Mouse (Mus musculus) CH12.LX (cell line): ENCODE results near the gene Nppc. TPM values are rescaled to one million over a fixed set of nuclear protein-coding genes. Genes with fewer than 3 reads are reported as not detected.

Experiments
- DNase-seq: peaks from one replicate; pipeline ENCODE4 v3.0.0-alpha.2; 2013; ENCODE audit errors: extremely low read depth
- H3K27ac ChIP-seq: 2 replicates; pipeline ENCODE4 v1.5.1; 2012; ENCODE audit warnings: low read depth, mild to moderate bottlenecking, control low read depth, moderate library complexity; ENCODE audit not compliant: insufficient read depth
- H3K27me3 ChIP-seq: replicated peaks from 2 replicates; pipeline ENCODE3; 2012; ENCODE audit warnings: inconsistent platforms
- H3K36me3 ChIP-seq, 2 experiments: replicated peaks in 1 of 2; 2 replicates each; pipeline versions ENCODE3 to v1.6.1; 2012; ENCODE audit warnings: inconsistent platforms in 1 of 2, low read length in 1 of 2, mild to moderate bottlenecking in 1 of 2, mixed read lengths in 1 of 2, moderate library complexity in 1 of 2; ENCODE audit not compliant: control insufficient read depth in 1 of 2, insufficient read depth in 1 of 2
- H3K4me1 ChIP-seq, 2 experiments: 2 replicates each; pipeline ENCODE4 v1.6.1; 2012; ENCODE audit warnings: inconsistent platforms in 1 of 2, moderate library complexity in 1 of 2; ENCODE audit not compliant: insufficient read depth in 2 of 2, control insufficient read depth in 1 of 2
- H3K4me2 ChIP-seq: 2 replicates; pipeline ENCODE4 v1.6.1; 2012; ENCODE audit warnings: low read depth, mild to moderate bottlenecking, control low read depth; ENCODE audit not compliant: poor library complexity, insufficient read depth, severe bottlenecking
- H3K4me3 ChIP-seq, 3 experiments: fragments of 150-350 bp in 1 of 3; sonication (generic) in 1 of 3; replicated peaks in 1 of 3; 2 replicates each; pipeline versions ENCODE3 to v1.5.1; 2011 to 2012; ENCODE audit warnings: low read depth in 2 of 3, low read length in 2 of 3, mild to moderate bottlenecking in 2 of 3, moderate library complexity in 2 of 3, control low read depth in 1 of 3, improper control_type of control experiment in 1 of 3, inconsistent platforms in 1 of 3, mixed read lengths in 1 of 3; ENCODE audit not compliant: poor library complexity in 1 of 3
- H3K79me2 ChIP-seq: replicated peaks from 2 replicates; pipeline ENCODE4 v1.6.1; 2012; ENCODE audit warnings: mild to moderate bottlenecking, moderate library complexity; ENCODE audit not compliant: control insufficient read depth, poor library complexity, insufficient read depth, severe bottlenecking; ENCODE audit errors: extremely low read depth
- H3K9ac ChIP-seq: 2 replicates; pipeline ENCODE4 v1.6.1; 2012; ENCODE audit warnings: low read depth, mild to moderate bottlenecking, control low read depth, moderate library complexity; ENCODE audit not compliant: insufficient read depth
- H3K9me3 ChIP-seq: replicated peaks from 2 replicates; pipeline ENCODE3; 2012; ENCODE audit warnings: low read length, inconsistent platforms, mixed read lengths
- BHLHE40 ChIP-seq: IDR thresholded peaks from 2 replicates; pipeline ENCODE4 v1.6.1; 2011; ENCODE audit warnings: mild to moderate bottlenecking, low read depth, low read length, improper control_type of control experiment
- CHD1 ChIP-seq: IDR thresholded peaks from 2 replicates; pipeline ENCODE4 v1.6.1; 2012; ENCODE audit warnings: low read depth, low read length, improper control_type of control experiment, inconsistent platforms
- CTCF ChIP-seq, 2 experiments: IDR thresholded peaks in 1 of 2; conservative IDR thresholded peaks in 1 of 2; 2 replicates each; pipeline ENCODE4 v1.5.1; 2011 to 2012; ENCODE audit warnings: low read depth in 2 of 2, low read length in 2 of 2, improper control_type of control experiment in 1 of 2, inconsistent platforms in 1 of 2, mild to moderate bottlenecking in 1 of 2, moderate library complexity in 1 of 2
- E2F4 ChIP-seq: IDR thresholded peaks from 2 replicates; pipeline ENCODE4 v1.6.1; 2011; ENCODE audit warnings: low read depth, low read length, improper control_type of control experiment; ENCODE audit not compliant: insufficient replicate concordance
- ELF1 ChIP-seq: IDR thresholded peaks from 2 replicates; pipeline ENCODE4 v1.6.1; 2014; ENCODE audit warnings: low read depth, mild to moderate bottlenecking, inconsistent platforms, low read length, improper control_type of control experiment
- EP300 ChIP-seq: IDR thresholded peaks from 2 replicates; pipeline ENCODE4 v1.6.1; 2011; ENCODE audit warnings: low read length, improper control_type of control experiment
- GABPA ChIP-seq: IDR thresholded peaks from 2 replicates; pipeline ENCODE4 v1.6.1; 2012; ENCODE audit warnings: low read depth, low read length, improper control_type of control experiment, inconsistent platforms; ENCODE audit not compliant: insufficient replicate concordance
- HCFC1 ChIP-seq: IDR thresholded peaks from 2 replicates; pipeline ENCODE4 v1.6.1; 2012; ENCODE audit warnings: low read depth, mild to moderate bottlenecking, inconsistent platforms, low read length, improper control_type of control experiment
- IRF4 ChIP-seq: IDR thresholded peaks from 2 replicates; pipeline ENCODE4 v1.6.1; 2014; ENCODE audit warnings: low read depth, mild to moderate bottlenecking, inconsistent platforms, low read length, improper control_type of control experiment
- JUND ChIP-seq: conservative IDR thresholded peaks from 2 replicates; pipeline ENCODE4 v1.6.1; 2011; ENCODE audit warnings: low read depth, low read length, improper control_type of control experiment
- MAFK ChIP-seq: IDR thresholded peaks from 2 replicates; pipeline ENCODE4 v1.6.1; 2011; ENCODE audit warnings: low read length, improper control_type of control experiment; ENCODE audit not compliant: insufficient replicate concordance
- MYC ChIP-seq: IDR thresholded peaks from 2 replicates; pipeline ENCODE4 v1.6.1; 2011; ENCODE audit warnings: low read depth, mild to moderate bottlenecking, improper control_type of control experiment, low read length
- NELFE ChIP-seq: IDR thresholded peaks from 2 replicates; pipeline ENCODE4 v1.6.1; 2011; ENCODE audit warnings: low read depth, low read length, improper control_type of control experiment
- NRF1 ChIP-seq: IDR thresholded peaks from 2 replicates; pipeline ENCODE4 v1.6.1; 2014; ENCODE audit warnings: low read depth, mild to moderate bottlenecking, inconsistent platforms, low read length, improper control_type of control experiment, moderate library complexity
- PAX5 ChIP-seq: IDR thresholded peaks from 2 replicates; pipeline ENCODE4 v1.6.1; 2012; ENCODE audit warnings: low read length, inconsistent platforms, mixed read lengths
- POLR2AphosphoS2 ChIP-seq: IDR thresholded peaks from 2 replicates; pipeline ENCODE4 v1.6.1; 2011; ENCODE audit warnings: low read depth, low read length, improper control_type of control experiment
- RAD21 ChIP-seq: IDR thresholded peaks from 2 replicates; pipeline ENCODE4 v1.6.1; 2011; ENCODE audit warnings: low read depth, mild to moderate bottlenecking, low read length, improper control_type of control experiment, moderate library complexity
- RCOR1 ChIP-seq: conservative IDR thresholded peaks from 2 replicates; pipeline ENCODE4 v1.6.1; 2012; ENCODE audit warnings: low read depth, mild to moderate bottlenecking, inconsistent platforms, low read length, improper control_type of control experiment
- SMC3 ChIP-seq: IDR thresholded peaks from 2 replicates; pipeline ENCODE4 v1.6.1; 2011; ENCODE audit warnings: low read depth, low read length, improper control_type of control experiment
- TBP ChIP-seq: conservative IDR thresholded peaks from 2 replicates; pipeline ENCODE4 v1.6.1; 2011; ENCODE audit warnings: low read depth, low read length, improper control_type of control experiment
- TCF12 ChIP-seq: IDR thresholded peaks from 2 replicates; pipeline ENCODE4 v1.6.1; 2014; ENCODE audit warnings: low read depth, mild to moderate bottlenecking, inconsistent platforms, low read length, improper control_type of control experiment
- ZC3H11A ChIP-seq: IDR thresholded peaks from 2 replicates; pipeline ENCODE4 v1.6.1; 2012; ENCODE audit warnings: low read depth, mild to moderate bottlenecking, inconsistent platforms, low read length, improper control_type of control experiment
- ZKSCAN1 ChIP-seq: IDR thresholded peaks from 2 replicates; pipeline ENCODE4 v1.6.1; 2012; ENCODE audit warnings: low read depth, inconsistent platforms, low read length, improper control_type of control experiment, borderline replicate concordance
- ZMIZ1 ChIP-seq: IDR thresholded peaks from 2 replicates; pipeline ENCODE4 v1.6.1; 2012; ENCODE audit warnings: low read depth, mild to moderate bottlenecking, inconsistent platforms, low read length, improper control_type of control experiment
- dilution Hi-C: fragments of 300-500 bp; cut with MboI; formaldehyde crosslinking; loops from 2 replicates; pipeline ENCODE4 v1.14.3; 2020; ENCODE audit warnings: low sequenced_read_pairs; ENCODE audit not compliant: extremely low pct_unique_long_range_greater_than_20kb, extremely low pct_ligation_motif_present
- in situ Hi-C: fragments of 300-500 bp; cut with MboI; formaldehyde crosslinking; loops from 3 replicates; pipeline ENCODE4 v1.14.3; 2019; ENCODE audit warnings: low sequenced_read_pairs, low pct_ligation_motif_present, low pct_unique_long_range_greater_than_20kb, mixed read lengths
- polyA plus RNA-seq: library from polyadenylated mRNA; unstranded; fragments of >175 nt; gene quantifications from 2 replicates; pipeline ENCODE4 v1.2.1, GENCODE M21; 2012; ENCODE audit warnings: low read depth; ENCODE audit not compliant: insufficient read length
- total RNA-seq, 2 experiments: library from RNA; depleted of rRNA; stranded (reverse); fragments of 300-350 nt in 1 of 2; fragments of >200 nt in 1 of 2; gene quantifications; 2 replicates each; pipeline ENCODE4 v1.2.3; 2012 to 2014

The Nppc gene
- total and polyA plus RNA-seq, 3 experiments = 0.13 TPM; not detected in 2

DNA sequence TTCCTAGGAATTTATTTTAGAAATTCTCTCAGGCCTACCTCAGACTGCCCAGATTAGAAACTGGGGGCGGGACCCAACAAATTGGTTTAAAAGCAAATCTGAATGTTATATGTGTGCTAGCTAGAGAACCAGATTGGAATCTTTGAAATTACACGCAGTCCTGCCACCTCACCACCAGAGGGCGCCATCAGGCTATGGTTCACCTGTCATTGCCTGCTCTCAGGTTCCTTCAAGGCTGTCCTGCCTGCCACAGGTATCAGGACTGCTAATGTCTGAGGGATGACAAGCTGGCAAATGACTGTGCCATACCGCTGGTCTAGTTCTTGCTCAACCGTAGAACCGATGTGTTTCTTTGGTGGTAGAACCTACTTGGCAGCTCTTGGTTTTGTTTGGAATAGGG lies 20.1 kb downstream of the Nppc start:
- peak; percentile 62 for DNase-seq
- Histone ChIP-seq H3K27ac (no peak overlapping the region), H3K4me3 (no peak overlapping the region), H3K27me3 (no peaks in the 10 kb centered on the region), H3K9me3 (no peaks in the 10 kb centered on the region), H3K79me2 (no peaks in the 10 kb centered on the region), H3K36me3 (no peaks in the 10 kb centered on the region), H3K4me1 (peaks cover 0 to 2% of the 10 kb centered on the region in 2 experiments; a peak in 1 of 4 replicates), H3K9ac (no peak overlapping the region), H3K4me2 (no peak overlapping the region)
- in situ Hi-C loops = no loop called here
- TF ChIP-seq ZC3H11A = peak; percentile 23; the same call in 1 of the 2 replicates
- peak; percentile 94 to 95 for TF ChIP-seq CTCF (conservative IDR thresholded peaks at IDR 0.05 in 1 of 2, IDR thresholded peaks at IDR 0.05 in 1 of 2; ENCODE audit: low read depth in 2 of 2, low read length in 2 of 2)
- 0 out of 2 replicates have a peak, but pooled peaks have one; percentile 11 for TF ChIP-seq NELFE
- TF ChIP-seq MAFK = no peak
- TF ChIP-seq MYC = no peak
- peak; percentile 84 for TF ChIP-seq SMC3
- TF ChIP-seq NRF1 = no peak
- peak; percentile 92 for TF ChIP-seq RAD21
- dilution Hi-C loops = no loop called here

DNA sequence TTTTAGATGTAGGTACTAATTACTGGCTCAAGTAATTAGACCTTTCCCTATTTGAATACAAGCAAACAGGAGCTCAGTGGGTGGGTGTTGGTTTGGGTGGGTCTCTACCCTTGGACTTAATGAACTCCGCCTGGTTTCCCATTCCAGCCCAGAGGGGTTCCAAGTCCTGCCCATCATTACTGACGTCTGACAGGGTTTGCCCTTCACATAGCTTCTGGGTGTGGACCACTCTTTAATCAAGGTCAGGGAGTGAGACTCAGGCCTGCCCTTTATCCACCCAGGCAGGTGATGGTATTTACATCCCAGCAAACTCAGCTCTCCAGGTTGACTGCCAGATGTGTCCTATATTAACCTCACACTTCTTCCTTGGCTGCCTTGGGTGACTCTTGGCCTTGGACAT lies 22.9 kb downstream of the Nppc start:
- dilution Hi-C loops (no loop called here), in situ Hi-C loops (no loop called here)
- Histone ChIP-seq H3K9ac (no peak overlapping the region), H3K79me2 (no peaks in the 10 kb centered on the region)
- TF ChIP-seq HCFC1 (no peak), MYC (no peak), ELF1 (no peak), E2F4 (no peak), JUND (no peak), RCOR1 (no peak), RAD21 (no peak), POLR2AphosphoS2 (no peak), ZMIZ1 (no peak), ZKSCAN1 (no peak), SMC3 (no peak), EP300 (no peak), TCF12 (no peak), GABPA (no peak), BHLHE40 (no peak), CHD1 (no peak), IRF4 (no peak), TBP (no peak), PAX5 (no peak)
- TF ChIP-seq, all 38 proteins: peak for 0
- Histone ChIP-seq H3K4me2 (no peak overlapping the region), H3K4me3 (no peak overlapping the region), H3K27ac (no peak overlapping the region), H3K27me3 (no peaks in the 10 kb centered on the region), H3K36me3 (no peaks in the 10 kb centered on the region), H3K4me1 (peaks cover 0 to 2% of the 10 kb centered on the region in 2 experiments; a peak in 1 of 4 replicates), H3K9me3 (no peaks in the 10 kb centered on the region)
- DNase-seq = no peak
